Mouse (Mus musculus): ENCODE measurements around the gene Olfr46.

DNA sequence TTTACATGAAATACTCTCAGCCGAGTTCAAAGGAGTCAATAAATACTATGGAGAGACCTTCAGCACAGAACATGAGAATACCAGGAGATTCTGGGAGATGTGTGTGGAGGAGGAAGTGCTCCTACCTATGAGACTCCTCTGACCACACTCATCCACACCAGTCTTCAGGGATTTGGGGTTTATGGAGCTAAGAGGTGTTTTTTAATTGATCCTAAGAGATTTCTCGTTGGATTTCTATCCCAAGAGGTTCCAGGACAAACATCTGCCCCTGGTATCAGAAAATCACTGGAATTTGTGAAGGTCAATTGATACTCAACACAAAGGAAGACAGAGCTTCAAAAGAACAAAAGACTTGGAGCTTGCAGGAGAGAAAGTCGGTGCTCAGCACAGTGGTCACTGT lies 33.5 kb upstream of the Olfr46 start, which contains the start of gene Olfr538:
- TF ChIP-seq CTCF (IDR thresholded peaks at IDR 0.05; ENCODE audit: low read depth, low read length) (no peak), POLR2A (IDR thresholded peaks at IDR 0.05; ENCODE audit: insufficient read depth, low read length) (no peak), EP300 (IDR thresholded peaks at IDR 0.05; ENCODE audit: insufficient read depth, low read depth, low read length) (no peak)
